Mouse (Mus musculus): ENCODE results near the gene Hspb6.

GRCm38 (mm10) chr7:30550603-30551002 is 1.4 kb upstream of the Hspb6 start:
- TF ChIP-seq POLR2A (IDR thresholded peaks at IDR 0.05; ENCODE audit: borderline replicate concordance, low read depth, low read length), result no peak
- TF ChIP-seq CTCF (IDR thresholded peaks at IDR 0.05; ENCODE audit: low read depth, low read length), result no peak
